Comparison of ENCODE assay signal across 9 mouse cellular contexts in genomic region chr17:34392321-34392720, GRCm38 (mm10). TPM values are rescaled to one million over a fixed set of nuclear protein-coding genes. Genes with fewer than 3 reads are reported as not detected.
A peak's percentile ranks its signal among the peaks of the same experiment; 100 is the strongest.
DNase-seq lines count a peak whose midpoint lies in the region; ATAC-seq and TF ChIP-seq lines count a peak whose summit lies in the region.
"Had no signal": no experiment of that assay in that cellular context is flagged by ENCODE, and none has a peak within 500 bp of the region (broad histone marks: within the 10 kb centered on the region; RNA-seq: fewer than 3 reads in every experiment).

No protein-coding gene starts in this region.

- no peak for TF ChIP-seq EP300 in MEL (IDR thresholded peaks at IDR 0.05; ENCODE audit: low read depth in 1 of 2, low read length in 2 of 2)

- intact Hi-C loops in heart, postnatal 25 days (cut with DNase I) = no loop called here

- no peaks in the 10 kb centered on the region for H3K36me3 ChIP-seq in MEL (ENCODE audit: control insufficient read depth in 1 of 2, insufficient read depth in 2 of 2, low read length in 2 of 2)
- no peaks in the 10 kb centered on the region for H3K36me3 ChIP-seq in embryonic facial prominence, embryonic 14.5 days (ENCODE audit: control insufficient read depth, insufficient read depth, low read length)
- no peaks in the 10 kb centered on the region for H3K36me3 ChIP-seq in stomach, embryonic 14.5 days (ENCODE audit: control insufficient read depth, insufficient read depth, low read length)

- H3K4me2 ChIP-seq in embryonic facial prominence, embryonic 14.5 days (ENCODE audit: low read depth, low read length) = peak overlapping the region; percentile 52
- peak overlapping the region; percentile 45 for H3K4me2 ChIP-seq in stomach, embryonic 14.5 days (replicated peaks; ENCODE audit: low read depth, low read length)

- 5% methylated on average over 24 of the region's 24 CpGs for WGBS in embryonic facial prominence, embryonic 14.5 days
- WGBS in stomach, embryonic 14.5 days = 2% methylated on average over 24 of the region's 24 CpGs

- no peaks in the 10 kb centered on the region for H3K4me1 ChIP-seq in MEL (ENCODE audit: control insufficient read depth in 1 of 2, insufficient read depth in 2 of 2, low read length in 2 of 2)
- H3K4me1 ChIP-seq in embryonic facial prominence, embryonic 14.5 days (ENCODE audit: control insufficient read depth, insufficient read depth, low read length) = no peaks in the 10 kb centered on the region
- no peaks in the 10 kb centered on the region for H3K4me1 ChIP-seq in stomach, embryonic 14.5 days (ENCODE audit: control insufficient read depth, insufficient read depth, low read length)

- no peaks in the 10 kb centered on the region for H3K9me3 ChIP-seq in MEL (replicated peaks; ENCODE audit: insufficient read depth, low read length)
- H3K9me3 ChIP-seq in embryonic facial prominence, embryonic 14.5 days (ENCODE audit: control insufficient read depth, low read length) = no peaks in the 10 kb centered on the region
- no peaks in the 10 kb centered on the region for H3K9me3 ChIP-seq in stomach, embryonic 14.5 days (ENCODE audit: control insufficient read depth, low read depth, low read length)

- H3K27me3 ChIP-seq in MEL (ENCODE audit: control insufficient read depth in 1 of 2, insufficient read depth in 2 of 2, low read length in 2 of 2) = no peaks in the 10 kb centered on the region
- peaks cover 12% of the 10 kb centered on the region for H3K27me3 ChIP-seq in embryonic facial prominence, embryonic 14.5 days (replicated peaks; ENCODE audit: control insufficient read depth, insufficient read depth, low read length)
- H3K27me3 ChIP-seq in stomach, embryonic 14.5 days (ENCODE audit: control insufficient read depth, insufficient read depth, low read length) = no peaks in the 10 kb centered on the region

- no peak for TF ChIP-seq RAD21 in MEL (IDR thresholded peaks at IDR 0.05; ENCODE audit: low read depth, low read length)

- no peak for TF ChIP-seq CTCF in MEL (IDR thresholded peaks at IDR 0.05 in 2 of 3, conservative IDR thresholded peaks at IDR 0.05 in 1 of 3; ENCODE audit: control insufficient read depth in 1 of 3, insufficient read depth in 1 of 3, low read depth in 2 of 3, low read length in 3 of 3, poor library complexity in 1 of 3, severe bottlenecking in 1 of 3)

- no peak; the same call in 1 of the 2 replicates for ATAC-seq in embryonic facial prominence, embryonic 14.5 days (ENCODE audit: low read depth)
- no peak; the same call in 1 of the 2 replicates for ATAC-seq in stomach, embryonic 14.5 days (ENCODE audit: insufficient number of reproducible peaks, insufficient read depth, low FRiP score, low read depth)

- no peak for TF ChIP-seq POLR2A in MEL (IDR thresholded peaks at IDR 0.05; ENCODE audit: control insufficient read depth in 1 of 2, insufficient read depth in 1 of 2, low read depth in 1 of 2, low read length in 2 of 2, poor library complexity in 1 of 2)

- peak; percentile 46 for DNase-seq in B cell, adult 2 months
- peak; percentile 28 for DNase-seq in MEL (ENCODE audit: low read depth, low spot score)
- peak; percentile 41 for DNase-seq in embryonic facial prominence, embryonic 14.5 days (ENCODE audit: low spot score)
- peak; percentile 4 for DNase-seq in heart, postnatal 25 days (ENCODE audit: low spot score)
- peak; percentile 69 for DNase-seq in kidney, postnatal 14 days
- DNase-seq in lung, postnatal 36 days = peak; percentile 25
- DNase-seq in cerebellum, adult 8-10 months = no peak

- no peak overlapping the region for H3K27ac ChIP-seq in MEL (ENCODE audit: control insufficient read depth, low read depth, low read length)
- no peak overlapping the region for H3K27ac ChIP-seq in embryonic facial prominence, embryonic 14.5 days (replicated peaks; ENCODE audit: low read depth, low read length)
- H3K27ac ChIP-seq in stomach, embryonic 14.5 days (ENCODE audit: low read length) = no peak overlapping the region

- peak overlapping the region; percentile 11; the same call in 1 of the 2 replicates for H3K9ac ChIP-seq in MEL (ENCODE audit: control insufficient read depth, low read depth, low read length, poor library complexity, severe bottlenecking)
- no peak overlapping the region for H3K9ac ChIP-seq in embryonic facial prominence, embryonic 14.5 days (ENCODE audit: low read depth, low read length)
- no peak overlapping the region for H3K9ac ChIP-seq in stomach, embryonic 14.5 days (replicated peaks; ENCODE audit: low read depth, low read length)

- no peak overlapping the region; a peak in 1 of 4 replicates for H3K4me3 ChIP-seq in MEL (ENCODE audit: control insufficient read depth in 1 of 2, insufficient read depth in 1 of 2, low read depth in 2 of 2, low read length in 2 of 2)
- H3K4me3 ChIP-seq in embryonic facial prominence, embryonic 14.5 days (ENCODE audit: low read depth, low read length) = peak overlapping the region; percentile 34
- peak overlapping the region; percentile 26 for H3K4me3 ChIP-seq in stomach, embryonic 14.5 days (ENCODE audit: low read depth, low read length)
- H3K4me3 ChIP-seq: myocyte had no signal

- H3K79me2 ChIP-seq in MEL (ENCODE audit: control insufficient read depth, insufficient read depth, low read length, poor library complexity) = no peaks in the 10 kb centered on the region

TF ChIP-seq in MEL, 35 proteins besides CTCF, POLR2A, EP300 and RAD21:
- TF ChIP-seq POLR2AphosphoS2 (IDR thresholded peaks at IDR 0.05; ENCODE audit: low read length) (no peak), SIN3A (IDR thresholded peaks at IDR 0.05; ENCODE audit: low read length) (no peak), ZC3H11A (IDR thresholded peaks at IDR 0.05; ENCODE audit: low read depth, low read length) (no peak), JUND (IDR thresholded peaks at IDR 0.05; ENCODE audit: low read depth, low read length) (no peak), MAZ (IDR thresholded peaks at IDR 0.05; ENCODE audit: low read depth, low read length) (no peak), USF2 (IDR thresholded peaks at IDR 0.05; ENCODE audit: borderline replicate concordance in 1 of 2, insufficient read depth in 1 of 2, low read depth in 1 of 2, low read length in 2 of 2) (no peak), SMC3 (IDR thresholded peaks at IDR 0.05; ENCODE audit: low read depth, low read length) (no peak), ZNF384 (IDR thresholded peaks at IDR 0.05; ENCODE audit: low read depth, low read length) (no peak), NRF1 (IDR thresholded peaks at IDR 0.05; ENCODE audit: insufficient read depth, low read depth, low read length, poor library complexity, severe bottlenecking) (no peak)
TF ChIP-seq in MEL: peak in this region for 0.

RNA-seq across cellular contexts. Expression of gene BC051142, which starts 6.3 kb away (rescaled TPM):
- total RNA-seq in MEL (2012; rRNA removed) = not detected in 2 replicates
- polyA plus RNA-seq in MEL (2012; ENCODE audit: insufficient read depth in 1 of 2, insufficient read length in 2 of 2, low read depth in 1 of 2, low replicate concordance in 2 of 2, missing spikeins in 1 of 2) = under 1 TPM in 1 of 2 experiments, not detected in 1; 0.06 TPM
- polyA plus RNA-seq in embryonic facial prominence, embryonic 14.5 days (2014; fragmentation: Nextera tagmentation; extraction: Ambion mirVana) = 0.38 and 0.71 TPM in 2 replicates
- under 1 TPM in 1 of 2 experiments, not detected in 1; 0.34 TPM for total RNA-seq in heart, postnatal 25 days (2021)
- polyA plus RNA-seq in stomach, embryonic 14.5 days (2014; fragmentation: Nextera tagmentation; extraction: Ambion mirVana) = 0.85 and 1.2 TPM in 2 replicates
- polyA plus RNA-seq: myocyte had no signal

RNA-seq across cellular contexts. Expression of gene Btnl1, which starts 15.4 kb away (rescaled TPM):
- not detected in 2 replicates for total RNA-seq in MEL (2012; rRNA removed)
- polyA plus RNA-seq in MEL (2012; ENCODE audit: insufficient read depth in 1 of 2, insufficient read length in 2 of 2, low read depth in 1 of 2, low replicate concordance in 2 of 2, missing spikeins in 1 of 2) = under 1 TPM in 1 of 2 experiments, not detected in 1; 0.17 TPM
- polyA plus RNA-seq in embryonic facial prominence, embryonic 14.5 days (2014; fragmentation: Nextera tagmentation; extraction: Ambion mirVana) = not detected in 2 replicates
- total RNA-seq in heart, postnatal 25 days (2021) = not detected
- polyA plus RNA-seq in stomach, embryonic 14.5 days (2014; fragmentation: Nextera tagmentation; extraction: Ambion mirVana) = not detected in 2 replicates
- polyA plus RNA-seq: myocyte had no signal

RNA-seq across cellular contexts. Expression of gene Btnl2, which starts 37.7 kb away (rescaled TPM):
- not detected in 2 replicates for total RNA-seq in MEL (2012; rRNA removed)
- polyA plus RNA-seq in MEL (2012; ENCODE audit: insufficient read depth in 1 of 2, insufficient read length in 2 of 2, low read depth in 1 of 2, low replicate concordance in 2 of 2, missing spikeins in 1 of 2) = not detected
- polyA plus RNA-seq in embryonic facial prominence, embryonic 14.5 days (2014; fragmentation: Nextera tagmentation; extraction: Ambion mirVana) = not detected in 2 replicates
- total RNA-seq in heart, postnatal 25 days (2021) = under 1 TPM; 0.34 to 0.48 TPM
- 0.10 and 0.13 TPM in 2 replicates for polyA plus RNA-seq in stomach, embryonic 14.5 days (2014; fragmentation: Nextera tagmentation; extraction: Ambion mirVana)
- polyA plus RNA-seq: myocyte had no signal

Comparison
In these comparisons a context has a peak if more than half of its experiments do, and no peak if none do; other contexts are left out.
1. H3K4me3 ChIP-seq: peak in embryonic facial prominence, embryonic 14.5 days (single experiment) and stomach, embryonic 14.5 days (single experiment); none in MEL (0 of 2).